Mouse (Mus musculus) testis, adult 10 weeks (tissue): ENCODE measurements around the gene Vrk2. TPM values are rescaled to one million over a fixed set of nuclear protein-coding genes. Genes with fewer than 3 reads are reported as not detected.

ENCODE experiments used
- polyA plus RNA-seq: library from polyadenylated mRNA; stranded (reverse); fragments of 350-450 nt; fragmentation: Illumina TruSeq; extraction: RNeasy Lipid Tissue Mini Kit (QIAGEN cat#74804); gene quantifications from one replicate; pipeline ENCODE4 v1.2.3, GENCODE M21; 2014; ENCODE audit warnings: low read depth, low replicate concordance

Gene Vrk2
- 60.6 TPM for polyA plus RNA-seq

DNA sequence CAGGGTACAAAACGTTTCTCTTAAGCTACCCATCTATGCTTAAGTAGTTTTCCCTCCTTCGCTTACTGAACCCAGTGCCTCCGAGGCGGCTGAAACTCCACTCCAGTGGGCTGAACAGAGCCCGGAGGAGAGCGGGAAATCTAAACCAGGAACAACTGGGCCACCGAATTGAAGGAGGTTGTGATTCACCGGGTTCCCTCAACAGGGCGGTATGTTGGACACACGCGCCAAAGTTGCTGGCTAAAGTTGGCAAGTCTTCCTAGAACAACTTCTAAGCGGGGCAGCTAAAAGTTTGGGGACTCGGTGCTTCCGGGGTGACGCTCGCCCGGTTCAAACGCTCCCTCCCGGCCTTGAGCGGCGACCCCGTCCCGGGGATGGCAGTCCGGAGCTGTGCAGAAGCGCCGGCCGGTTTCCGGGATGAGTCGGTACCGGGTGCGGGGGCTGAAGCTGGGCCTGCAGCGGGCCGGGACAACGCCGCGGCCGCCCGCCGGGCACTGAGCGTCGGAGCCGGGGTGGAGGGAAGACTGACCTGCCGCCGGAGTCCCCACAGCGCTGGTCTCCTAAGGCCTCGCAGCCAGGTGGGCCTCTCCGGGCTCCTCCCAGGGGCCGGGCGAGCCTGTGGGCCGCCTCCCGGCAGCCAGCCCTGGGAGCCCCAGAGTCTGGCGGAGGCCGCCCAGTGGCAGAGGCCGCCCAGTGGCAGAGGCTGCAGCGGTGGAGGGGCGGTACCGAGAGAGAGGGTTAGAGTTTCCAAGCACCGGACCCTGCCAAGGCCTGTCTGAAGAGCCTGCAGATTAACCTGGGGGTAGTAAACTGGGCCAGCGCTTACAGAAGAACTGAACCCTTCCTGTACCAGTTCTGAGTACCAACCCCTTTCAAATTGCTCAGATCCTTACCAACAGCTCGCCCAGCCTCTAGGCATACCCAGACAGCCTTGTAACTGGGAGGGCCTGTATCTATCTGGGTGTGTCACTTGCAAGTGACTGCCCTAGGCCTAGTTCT, at the start of gene Vrk2, which contains the start of gene Gm6899:
Gene Vrk2 (minus strand): TSS at position 939 of the 999 bp plus-strand sequence.
Gene Gm6899 (plus strand): TSS at position 181 of the 999 bp plus-strand sequence.

Other genes starting within 250 kb of the Vrk2 start
- 40.1 TPM for gene Fancl, start 207.9 kb downstream of the Vrk2 start, polyA plus RNA-seq
- not detected for gene Gm6899, start 758 bp downstream of the Vrk2 start, polyA plus RNA-seq